Mouse (Mus musculus) forebrain, embryonic 14.5 days (tissue): ENCODE measurements around the gene Mid1. TPM values are rescaled to one million over a fixed set of nuclear protein-coding genes. Genes with fewer than 3 reads are reported as not detected.
A peak's percentile ranks its signal among the peaks of the same experiment; 100 is the strongest.
"Not testable (repeated sequence)": the region's sequence is repeated elsewhere in the genome, so short reads cannot be mapped to it uniquely, and the experiment has no call there.

Experiments used
- ATAC-seq: fragments of 200-750 bp; cut with Nextera tagmentation; 2 replicates; pipeline ENCODE4 v1.8.0; 2017; ENCODE audit warnings: mild to moderate bottlenecking, moderate library complexity
- DNase-seq: peaks from one replicate; pipeline ENCODE4 v3.0.0-alpha.2; 2015; ENCODE audit warnings: low spot score
- H3K27ac ChIP-seq: fragments of 300-500 bp; sonication (generic); 2 replicates; pipeline ENCODE4 v1.5.1; 2014; ENCODE audit warnings: low read depth, mild to moderate bottlenecking, control low read depth, low read length, moderate library complexity
- H3K27me3 ChIP-seq: fragments of 300-500 bp; sonication (generic); replicated peaks from 2 replicates; pipeline ENCODE4 v1.6.1; 2014; ENCODE audit warnings: low read length, control low read depth, mixed read lengths; ENCODE audit not compliant: control insufficient read depth, insufficient read depth
- H3K36me3 ChIP-seq: fragments of 300-500 bp; sonication (generic); 2 replicates; pipeline ENCODE4 v1.6.1; 2014; ENCODE audit warnings: low read length, control low read depth; ENCODE audit not compliant: control insufficient read depth, insufficient read depth
- H3K4me1 ChIP-seq: fragments of 300-500 bp; sonication (generic); 2 replicates; pipeline ENCODE4 v1.6.1; 2014; ENCODE audit warnings: antibody characterized with exemption, low read length, control low read depth; ENCODE audit not compliant: control insufficient read depth, insufficient read depth
- H3K4me2 ChIP-seq: fragments of 300-500 bp; sonication (generic); 2 replicates; pipeline ENCODE4 v1.6.1; 2014; ENCODE audit warnings: mild to moderate bottlenecking, control low read depth, low read length
- H3K4me3 ChIP-seq: fragments of 300-500 bp; sonication (generic); 2 replicates; pipeline ENCODE4 v1.5.1; 2014; ENCODE audit warnings: low read depth, low read length, control low read depth
- H3K9ac ChIP-seq: fragments of 300-500 bp; sonication (generic); 2 replicates; pipeline ENCODE4 v1.6.1; 2014; ENCODE audit warnings: mild to moderate bottlenecking, low read length, control low read depth, moderate library complexity
- H3K9me3 ChIP-seq: fragments of 300-500 bp; sonication (generic); replicated peaks from 2 replicates; pipeline ENCODE4 v1.6.1; 2016; ENCODE audit warnings: low read length, control low read depth, mixed read lengths; ENCODE audit not compliant: control insufficient read depth
- WGBS: fragments of 180-500 bp; shearing (Covaris S2); extraction: QIAGEN DNeasy Blood & Tissue Kit; methylation state at CpG from one replicate; pipeline ENCODE4 v1.1.7; 2014; 5-methylcytosine and 5-hydroxymethylcytosine counted together
- polyA plus RNA-seq: library from polyadenylated mRNA; unstranded; fragments of >200 nt; fragmentation: Nextera tagmentation; extraction: Ambion mirVana; gene quantifications from 2 replicates; pipeline ENCODE4 v1.2.1, GENCODE M21; 2014

The Mid1 gene
- polyA plus RNA-seq, 1 experiment from 2014 or later: 8.6 TPM

DNA sequence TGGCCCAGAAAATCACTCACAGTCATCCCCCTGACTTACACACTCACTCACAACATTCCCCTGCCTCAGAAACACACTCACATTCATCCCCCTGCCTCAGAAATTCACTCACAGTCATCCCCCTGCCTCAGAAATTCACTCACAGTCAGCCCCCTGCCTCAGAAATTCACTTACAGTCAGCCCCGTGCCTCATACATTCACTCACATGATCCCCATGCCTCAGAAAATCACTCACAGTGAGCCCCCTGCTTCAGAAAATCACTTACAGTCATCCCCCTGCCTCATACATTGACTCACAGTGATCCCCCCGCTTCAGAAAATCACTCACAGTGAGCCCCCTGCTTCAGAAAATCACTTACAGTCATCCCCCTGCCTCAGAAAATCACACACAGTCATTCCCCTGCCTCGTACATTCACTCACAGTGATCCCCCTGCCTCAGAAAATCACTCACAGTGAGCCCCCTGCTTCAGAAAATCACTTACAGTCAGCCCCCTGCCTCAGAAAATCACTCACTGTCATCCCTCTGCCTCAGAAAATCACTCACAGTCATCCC, 321.8 kb downstream of the Mid1 start:
- not testable (repeated sequence) for H3K4me2 ChIP-seq, DNase-seq, H3K27me3 ChIP-seq, H3K9ac ChIP-seq, H3K27ac ChIP-seq, H3K4me3 ChIP-seq, ATAC-seq, H3K4me1 ChIP-seq
- H3K9me3 ChIP-seq: peaks cover 32% of the 10 kb centered on the region
- H3K36me3 ChIP-seq: peaks cover 12% of the 10 kb centered on the region
- WGBS: 55% methylated on average over 3 of the region's 3 CpGs

DNA sequence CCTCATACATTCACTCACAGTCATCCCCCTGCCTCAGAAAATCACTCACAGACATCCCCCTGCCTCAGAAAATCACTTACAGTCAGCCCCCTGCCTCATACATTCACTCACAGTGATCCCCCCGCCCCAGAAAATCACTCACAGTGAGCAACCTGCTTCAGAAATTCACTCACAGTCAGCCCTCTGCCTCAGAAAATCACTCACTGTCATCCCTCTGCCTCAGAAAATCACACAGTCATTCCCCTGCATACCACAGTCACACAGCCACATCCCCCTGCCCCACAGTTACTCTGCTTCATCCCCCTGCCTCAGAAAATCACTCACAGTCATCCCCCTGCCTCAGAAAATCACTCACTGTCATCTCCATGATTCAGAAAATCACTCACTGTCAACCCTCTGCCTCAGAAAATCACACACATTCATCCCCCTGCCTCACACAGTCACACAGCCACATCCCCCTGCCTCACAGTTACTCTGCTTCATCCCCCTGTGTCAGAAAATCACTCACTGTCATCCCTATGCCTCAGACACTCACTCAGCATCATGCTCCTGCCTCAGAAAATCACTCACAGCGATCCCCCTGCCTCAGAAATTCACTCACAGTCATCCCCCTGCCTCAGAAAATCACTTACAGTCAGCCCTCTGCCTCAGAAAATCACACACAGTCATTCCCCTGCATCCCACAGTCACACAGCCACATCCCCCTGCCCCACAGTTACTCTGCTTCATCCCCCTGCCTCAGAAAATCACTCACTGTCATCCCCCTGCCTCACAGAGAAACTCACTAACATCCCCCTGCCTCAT, 322.6 kb downstream of the Mid1 start:
- WGBS: 52% methylated on average over 2 of the region's 2 CpGs
- not testable (repeated sequence) for H3K9ac ChIP-seq, DNase-seq, H3K27me3 ChIP-seq, H3K4me2 ChIP-seq, ATAC-seq, H3K4me3 ChIP-seq, H3K4me1 ChIP-seq, H3K27ac ChIP-seq
- H3K36me3 ChIP-seq: peaks cover 12% of the 10 kb centered on the region
- peaks cover 32% of the 10 kb centered on the region for H3K9me3 ChIP-seq

DNA sequence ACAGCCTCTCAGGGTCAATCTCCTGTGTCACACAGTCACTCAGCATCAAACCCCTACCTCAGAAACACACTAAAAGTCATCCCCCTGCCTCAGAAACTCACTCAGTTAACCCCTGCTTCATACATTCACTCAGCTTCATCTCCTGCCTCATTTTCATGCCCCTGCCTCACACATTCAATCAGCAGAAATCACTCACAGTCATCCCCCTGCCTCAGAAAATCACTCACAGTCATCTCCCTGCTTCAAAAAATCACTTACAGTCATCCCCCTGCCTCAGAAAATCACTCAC, 323.1 kb downstream of the Mid1 start:
- H3K4me3 ChIP-seq, H3K9ac ChIP-seq, H3K27me3 ChIP-seq, ATAC-seq, DNase-seq, H3K4me2 ChIP-seq, H3K4me1 ChIP-seq, H3K27ac ChIP-seq: not testable (repeated sequence)
- Histone ChIP-seq H3K9me3 (peaks cover 32% of the 10 kb centered on the region), H3K36me3 (peaks cover 15% of the 10 kb centered on the region)

DNA sequence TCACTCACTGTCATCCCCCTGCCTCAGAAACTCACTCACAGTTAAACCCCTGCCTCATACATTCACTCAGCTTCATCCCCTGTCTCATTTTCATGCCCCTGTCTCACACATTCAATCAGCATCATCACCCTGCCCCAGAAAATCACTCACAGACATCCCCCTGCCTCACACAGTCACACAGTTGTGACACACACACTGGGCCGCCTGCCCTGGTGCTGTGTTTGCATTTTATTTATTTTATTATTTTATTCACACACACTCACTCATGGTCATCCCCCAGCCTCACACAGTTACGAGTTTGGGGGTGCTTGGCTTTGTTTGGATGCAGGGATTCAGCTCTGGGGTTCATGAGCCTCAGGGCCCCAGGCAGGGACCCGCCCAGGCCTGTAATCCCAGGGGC, 323.6 kb downstream of the Mid1 start:
- Histone ChIP-seq H3K9me3 (peaks cover 32% of the 10 kb centered on the region), H3K36me3 (peaks cover 17% of the 10 kb centered on the region), H3K4me3 (peak overlapping the region; percentile 46; the same call in 1 of the 2 replicates), H3K4me2 (peak overlapping the region; percentile 38), H3K27ac (peak overlapping the region; percentile 82), H3K9ac (peak overlapping the region; percentile 1; the same call in 1 of the 2 replicates)
- H3K4me1 ChIP-seq, H3K27me3 ChIP-seq, ATAC-seq, DNase-seq: not testable (repeated sequence)
- 35% methylated on average over 3 of the region's 3 CpGs for WGBS

DNA sequence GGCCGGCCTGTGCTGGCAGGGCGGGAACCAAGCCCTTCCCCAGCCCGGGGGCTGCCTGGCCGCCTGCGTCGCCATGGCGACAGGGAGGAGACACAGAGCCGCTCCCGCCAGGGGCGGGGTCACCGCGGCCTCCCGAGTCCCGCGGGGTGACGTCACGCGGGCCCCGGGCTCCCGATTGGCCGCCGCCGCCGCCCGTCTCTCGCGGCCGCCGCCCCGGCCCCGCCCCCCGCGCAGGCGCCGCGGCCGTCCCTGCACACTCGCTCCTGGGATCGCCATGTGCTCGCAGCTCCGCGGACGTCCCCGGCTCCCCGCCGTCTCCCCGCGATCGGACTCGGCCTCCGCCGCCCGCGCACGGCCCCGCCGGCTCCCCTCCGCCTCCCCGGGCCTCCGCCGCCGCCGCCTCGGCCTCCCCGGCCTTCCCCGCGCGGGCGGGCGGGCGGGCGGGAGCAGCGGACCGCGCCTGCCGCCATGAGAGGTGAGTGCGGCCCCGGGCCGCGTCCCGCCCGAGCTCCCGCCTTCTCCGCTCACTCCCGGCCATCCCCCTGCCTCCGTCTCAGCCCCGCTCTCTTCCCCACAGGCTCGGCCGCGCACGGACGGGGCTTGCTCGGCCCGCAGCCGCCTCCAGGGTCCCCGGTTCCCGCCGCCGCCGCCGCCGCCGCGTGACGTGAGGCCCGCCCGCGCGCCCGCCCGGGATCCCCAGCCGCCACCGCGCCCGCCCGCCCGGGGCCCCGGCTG, 324.2 kb downstream of the Mid1 start, which contains the start of gene Gm21887:
Gene Gm21887 (plus strand): TSS at position 644 of the 735 bp plus-strand sequence.
- ATAC-seq (peak; percentile 90), DNase-seq (peak; percentile 97)
- not testable (repeated sequence) for H3K27me3 ChIP-seq, H3K4me1 ChIP-seq
- peak within 1 kb of the TSS; percentile 46 for H3K4me3 ChIP-seq
- peaks cover 20% of the 10 kb centered on the region for H3K36me3 ChIP-seq
- peaks cover 31% of the 10 kb centered on the region for H3K9me3 ChIP-seq
- 67% methylated on average over 115 of the region's 118 CpGs for WGBS
- peak within 1 kb of the TSS; percentile 65 for H3K9ac ChIP-seq
- H3K4me2 ChIP-seq: peak within 1 kb of the TSS; percentile 38
- H3K27ac ChIP-seq: peak within 1 kb of the TSS; percentile 82

DNA sequence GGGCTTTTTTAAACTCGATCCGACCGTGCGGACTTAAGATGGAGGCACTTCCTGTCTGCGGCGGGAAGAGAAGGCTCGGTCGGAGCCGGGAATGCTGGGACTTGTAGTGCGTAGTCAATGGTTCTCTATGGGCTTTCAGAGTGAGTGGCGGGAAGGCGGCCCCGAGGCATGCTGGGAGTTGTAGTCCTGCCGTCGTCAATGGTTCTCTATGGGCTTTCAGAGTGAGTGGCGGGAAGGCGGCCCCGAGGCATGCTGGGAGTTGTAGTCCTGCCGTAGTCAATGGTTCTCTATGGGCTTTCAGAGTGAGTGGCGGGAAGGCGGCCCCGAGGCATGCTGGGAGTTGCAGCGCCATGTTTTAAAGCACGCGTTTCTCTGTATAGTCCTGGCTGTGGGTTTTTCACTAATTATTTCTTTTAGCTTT, 324.8 kb downstream of the Mid1 start:
- ATAC-seq (peak; percentile 97), DNase-seq (peak; percentile 100)
- peak overlapping the region; percentile 46 for H3K4me3 ChIP-seq
- H3K9me3 ChIP-seq: peaks cover 30% of the 10 kb centered on the region
- 54% methylated on average over 25 of the region's 25 CpGs for WGBS
- not testable (repeated sequence) for H3K27me3 ChIP-seq, H3K4me2 ChIP-seq, H3K4me1 ChIP-seq
- H3K36me3 ChIP-seq: peaks cover 21% of the 10 kb centered on the region
- H3K27ac ChIP-seq: peak overlapping the region; percentile 82
- peak overlapping the region; percentile 65 for H3K9ac ChIP-seq

DNA sequence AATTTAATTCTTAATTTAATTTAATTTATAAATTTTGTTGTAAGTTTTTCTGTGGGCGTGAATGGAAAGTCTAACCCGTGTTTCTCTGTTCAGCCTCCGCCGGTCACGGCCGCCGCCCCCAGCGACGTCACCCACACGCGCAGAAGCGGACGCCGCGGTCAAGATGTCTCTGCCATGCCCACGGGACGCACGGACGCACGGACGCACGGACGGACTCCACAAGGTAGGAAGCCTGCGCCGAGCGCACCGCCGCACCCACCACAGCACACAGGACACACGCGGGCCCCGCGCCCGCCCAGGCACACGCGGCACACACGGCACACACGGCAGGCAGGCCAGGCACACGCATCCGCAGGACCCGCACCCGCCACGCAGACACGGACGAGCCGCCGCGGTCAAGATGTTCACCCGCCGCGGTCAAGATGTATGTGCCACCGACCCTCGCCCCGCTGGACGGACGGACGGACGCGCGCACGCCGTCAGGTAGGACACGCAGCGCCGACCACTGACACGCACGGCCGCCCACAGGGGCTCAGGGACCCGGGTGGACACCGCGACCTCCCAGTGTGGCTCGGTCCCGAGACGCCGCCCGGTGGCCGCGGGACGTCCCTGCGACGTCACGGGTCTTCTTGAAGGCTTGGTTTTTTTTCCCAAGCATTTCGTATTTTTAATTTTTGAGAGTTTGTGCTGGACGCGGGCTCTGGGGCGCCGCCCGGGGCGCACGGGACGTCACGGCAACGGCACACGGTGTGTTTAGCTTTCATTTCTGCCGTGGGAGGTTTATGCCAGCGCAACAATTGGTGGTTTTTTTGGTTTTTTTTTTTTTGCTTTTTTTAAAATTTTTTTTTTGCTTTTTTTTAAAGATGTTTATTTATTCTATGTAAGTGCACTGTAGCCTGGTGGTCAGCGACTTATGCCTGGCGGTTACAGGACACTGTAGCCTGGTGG, 325.9 kb downstream of the Mid1 start:
- Histone ChIP-seq H3K4me3 (peak overlapping the region; percentile 5), H3K27ac (peak overlapping the region; percentile 2), H3K36me3 (peaks cover 21% of the 10 kb centered on the region), H3K9me3 (peaks cover 30% of the 10 kb centered on the region), H3K4me2 (peak overlapping the region; percentile 23)
- peak; percentile 31 for DNase-seq
- H3K27me3 ChIP-seq, H3K4me1 ChIP-seq, H3K9ac ChIP-seq: not testable (repeated sequence)
- ATAC-seq: peak; percentile 2
- WGBS: 87% methylated on average over 97 of the region's 97 CpGs

DNA sequence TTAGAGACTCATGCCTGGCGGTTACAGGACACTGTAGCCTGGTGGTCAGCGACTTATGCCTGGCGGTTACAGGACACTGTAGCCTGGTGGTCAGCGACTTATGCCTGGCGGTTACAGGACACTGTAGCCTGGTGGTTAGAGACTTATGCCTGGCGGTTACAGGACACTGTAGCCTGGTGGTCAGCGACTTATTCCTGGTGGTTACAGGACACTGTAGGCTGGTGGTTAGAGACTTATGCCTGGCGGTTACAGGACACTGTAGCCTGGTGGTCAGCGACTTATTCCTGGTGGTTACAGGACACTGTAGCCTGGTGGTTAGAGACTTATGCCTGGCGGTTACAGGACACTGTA, 326.5 kb downstream of the Mid1 start:
- H3K27me3 ChIP-seq, ATAC-seq, H3K9ac ChIP-seq, H3K4me1 ChIP-seq, H3K27ac ChIP-seq, H3K4me3 ChIP-seq, H3K4me2 ChIP-seq, DNase-seq: not testable (repeated sequence)
- peaks cover 21% of the 10 kb centered on the region for H3K36me3 ChIP-seq
- WGBS: 95% methylated on average over 8 of the region's 10 CpGs
- H3K9me3 ChIP-seq: peaks cover 30% of the 10 kb centered on the region
